Mouse (Mus musculus) naive thymus-derived CD4-positive, alpha-beta T cell, adult 2 months (primary cell): ENCODE measurements around the gene Nop58.
"Not testable (repeated sequence)": the region's sequence is repeated elsewhere in the genome, so short reads cannot be mapped to it uniquely, and the experiment has no call there.

Experiments used
- DNase-seq: peaks from one replicate; pipeline ENCODE4 v3.0.0-alpha.2; 2011; ENCODE audit warnings: low read depth

The Nop58 gene

DNA sequence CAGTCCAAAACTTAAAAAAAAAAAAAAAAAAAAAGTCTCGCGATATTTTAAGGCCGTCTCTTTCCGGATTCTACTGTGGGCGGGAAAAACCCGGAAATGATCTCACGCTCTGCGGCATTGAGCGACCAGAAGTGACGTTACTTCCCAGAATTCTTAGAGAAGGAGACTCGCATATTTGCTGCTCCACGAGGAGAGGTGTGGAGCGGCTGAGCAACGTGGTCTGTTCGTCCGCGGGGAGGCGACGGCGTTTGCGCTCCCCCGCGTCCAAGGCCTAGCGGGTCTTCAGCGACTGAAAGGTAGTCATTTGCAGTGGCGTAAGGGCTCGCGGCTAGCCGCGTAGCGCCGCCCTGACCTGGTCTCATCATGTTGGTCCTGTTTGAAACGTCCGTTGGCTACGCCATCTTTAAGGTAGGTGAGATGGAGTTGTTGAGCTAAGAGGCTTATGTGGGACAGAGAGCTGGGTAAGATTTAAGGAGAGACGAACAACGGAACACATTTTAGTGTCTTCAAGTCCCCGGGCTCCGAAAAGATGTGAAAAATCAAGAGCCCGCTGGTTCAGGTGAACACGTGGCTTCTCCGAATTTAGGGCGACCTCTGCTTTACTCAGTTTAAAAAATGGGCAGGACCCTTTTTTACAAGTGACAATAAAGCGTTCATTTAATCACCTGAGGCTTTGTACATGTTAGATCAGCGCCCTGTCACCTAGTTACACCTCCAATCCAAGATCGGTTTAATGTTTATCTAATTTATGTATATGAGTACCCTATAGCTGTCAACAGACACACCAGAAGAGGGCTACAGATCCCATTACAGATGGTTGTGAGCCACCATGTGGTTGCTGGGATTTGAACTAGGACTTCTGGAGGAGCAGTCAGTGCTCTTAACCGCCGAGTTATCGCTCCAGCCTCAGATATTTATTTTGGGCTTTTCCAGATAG lies at the start of gene Nop58:
Nop58 (plus strand) TSS at position 153 of the 937 bp plus-strand sequence.
- peak; percentile 95 for DNase-seq

DNA sequence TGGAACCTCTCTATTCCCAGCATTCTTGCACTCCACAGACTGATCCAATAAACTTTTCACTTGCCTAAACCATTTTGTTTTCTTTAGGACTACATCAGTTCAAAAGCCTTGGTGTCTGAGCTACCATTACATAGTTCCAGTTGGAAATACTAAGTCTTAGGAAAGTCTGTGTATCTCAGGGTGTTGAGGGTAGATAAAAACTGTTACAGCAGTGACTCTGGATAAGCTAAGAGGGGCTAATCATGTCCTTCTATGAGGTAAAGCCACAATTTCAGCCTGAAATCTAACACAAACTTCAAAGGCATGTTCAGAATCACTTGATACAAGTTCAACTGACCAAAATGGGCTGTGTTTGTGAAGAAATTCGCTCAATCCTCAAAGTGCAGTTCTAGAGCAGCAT lies 48.4 kb upstream of the Nop58 start:
- DNase-seq: no peak

DNA sequence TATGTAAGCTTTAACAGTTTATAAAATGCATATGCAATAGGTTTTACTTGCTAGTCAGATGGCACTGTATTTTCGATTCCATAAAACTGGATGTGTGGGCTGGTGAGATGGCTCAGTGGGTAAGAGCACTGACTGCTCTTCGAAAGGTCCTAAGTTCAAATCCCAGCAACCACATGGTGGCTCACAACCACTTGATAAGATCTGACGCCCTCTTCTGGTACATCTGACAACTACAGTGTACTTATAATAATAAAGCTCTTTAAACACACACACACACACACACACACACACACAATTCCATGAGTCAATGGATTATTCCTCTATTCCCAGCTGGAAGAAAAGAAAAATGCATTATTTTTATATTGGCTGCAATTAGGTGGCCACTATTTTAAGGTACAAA lies 46.4 kb upstream of the Nop58 start:
- no peak for DNase-seq

DNA sequence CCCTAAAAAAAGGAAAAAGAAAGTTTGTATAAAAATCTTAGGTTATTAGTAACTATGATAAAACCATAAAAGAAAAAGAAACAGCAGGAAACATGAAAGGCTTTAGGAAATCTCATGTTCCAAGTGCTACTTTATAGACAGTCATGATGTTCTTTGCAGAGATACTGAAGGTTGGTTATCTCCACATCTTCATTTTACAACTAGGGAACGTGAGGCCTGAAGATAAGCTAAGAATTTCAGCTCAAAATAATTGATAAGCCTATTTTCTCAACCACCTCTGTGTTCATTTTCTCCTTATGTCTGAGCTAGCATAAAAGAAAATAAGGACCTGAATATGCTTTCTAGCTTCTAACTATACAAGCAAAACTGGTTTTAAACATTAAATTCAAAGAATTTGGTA lies 42.3 kb upstream of the Nop58 start:
- DNase-seq: no peak

DNA sequence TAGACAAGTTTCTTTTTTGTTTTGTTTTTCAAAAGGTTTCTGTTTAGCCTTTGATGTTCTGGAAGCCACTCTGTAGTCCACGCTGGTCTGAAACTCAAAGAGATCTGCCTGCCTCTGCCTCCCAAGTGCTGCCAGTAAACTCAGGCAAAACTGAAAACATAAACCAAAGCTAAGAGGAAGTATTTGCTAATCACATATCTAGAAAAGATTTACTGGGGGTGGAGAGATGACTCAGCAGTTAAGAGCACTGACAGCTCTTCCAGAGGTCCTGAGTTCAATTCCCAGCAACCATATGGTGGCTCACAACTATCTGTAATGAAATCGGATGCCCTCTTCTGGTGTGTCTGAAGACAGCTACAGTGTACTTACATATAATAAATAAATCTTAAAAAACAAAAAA lies 38.3 kb upstream of the Nop58 start:
- DNase-seq: not testable (repeated sequence)

DNA sequence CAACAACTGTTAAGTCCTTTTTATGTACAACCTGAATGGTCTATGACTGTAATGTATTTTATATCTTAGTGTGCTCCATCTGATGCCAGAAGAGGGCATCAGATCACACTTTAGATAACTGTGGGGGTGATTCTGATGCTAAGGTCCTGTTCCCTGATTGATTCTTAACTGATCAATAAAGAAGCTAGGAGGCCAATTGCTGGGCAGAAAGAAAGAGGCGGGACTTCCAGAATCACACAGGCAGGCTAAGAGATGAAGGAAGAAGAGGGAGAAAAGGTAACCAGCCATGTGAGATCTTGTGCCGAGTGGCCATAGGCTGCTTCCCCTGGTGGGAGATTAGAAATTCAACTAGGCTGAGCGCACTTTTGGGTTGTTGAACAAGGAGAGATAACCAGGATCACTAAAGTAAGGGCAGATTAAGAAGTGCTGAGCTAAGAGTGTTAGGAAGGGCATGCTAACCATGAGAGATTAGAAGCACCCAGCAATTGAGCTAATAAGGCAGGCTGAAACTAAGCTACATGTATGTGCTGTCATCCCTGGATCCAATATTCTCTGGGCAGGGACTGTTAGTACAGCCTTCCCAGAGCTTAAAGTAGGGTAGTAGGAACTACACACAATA lies 33.5 kb upstream of the Nop58 start:
- no peak for DNase-seq

DNA sequence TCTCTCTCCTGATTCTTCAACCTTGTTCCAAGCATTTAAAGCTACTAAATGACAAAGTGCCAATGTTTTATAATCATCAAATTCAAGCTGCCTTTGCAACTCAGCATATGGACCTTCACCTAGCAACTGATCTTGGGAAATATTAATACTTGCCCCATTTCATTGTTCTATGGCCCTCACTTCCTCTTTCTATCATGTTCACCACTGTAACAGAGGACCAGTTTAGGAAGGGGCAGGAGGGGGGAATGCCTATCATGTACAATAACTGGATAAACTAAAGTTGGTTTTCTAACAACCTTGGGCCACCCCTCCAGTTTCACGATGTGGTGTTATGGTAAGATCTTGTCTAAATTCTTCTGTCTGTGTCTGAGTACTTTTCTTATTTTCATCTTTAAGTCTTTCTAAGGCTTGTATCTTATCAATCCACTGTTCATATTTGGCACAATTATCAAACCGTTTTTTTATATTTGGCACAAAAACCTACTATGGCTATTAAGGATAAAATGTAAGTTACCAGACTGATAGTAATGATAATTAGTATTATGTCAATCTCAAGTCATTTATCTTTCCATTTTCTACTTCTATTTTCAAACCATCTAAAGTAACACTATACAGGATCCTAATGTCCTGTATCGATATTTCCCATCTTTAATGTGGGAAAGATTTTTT lies 31.4 kb upstream of the Nop58 start:
- DNase-seq: no peak

DNA sequence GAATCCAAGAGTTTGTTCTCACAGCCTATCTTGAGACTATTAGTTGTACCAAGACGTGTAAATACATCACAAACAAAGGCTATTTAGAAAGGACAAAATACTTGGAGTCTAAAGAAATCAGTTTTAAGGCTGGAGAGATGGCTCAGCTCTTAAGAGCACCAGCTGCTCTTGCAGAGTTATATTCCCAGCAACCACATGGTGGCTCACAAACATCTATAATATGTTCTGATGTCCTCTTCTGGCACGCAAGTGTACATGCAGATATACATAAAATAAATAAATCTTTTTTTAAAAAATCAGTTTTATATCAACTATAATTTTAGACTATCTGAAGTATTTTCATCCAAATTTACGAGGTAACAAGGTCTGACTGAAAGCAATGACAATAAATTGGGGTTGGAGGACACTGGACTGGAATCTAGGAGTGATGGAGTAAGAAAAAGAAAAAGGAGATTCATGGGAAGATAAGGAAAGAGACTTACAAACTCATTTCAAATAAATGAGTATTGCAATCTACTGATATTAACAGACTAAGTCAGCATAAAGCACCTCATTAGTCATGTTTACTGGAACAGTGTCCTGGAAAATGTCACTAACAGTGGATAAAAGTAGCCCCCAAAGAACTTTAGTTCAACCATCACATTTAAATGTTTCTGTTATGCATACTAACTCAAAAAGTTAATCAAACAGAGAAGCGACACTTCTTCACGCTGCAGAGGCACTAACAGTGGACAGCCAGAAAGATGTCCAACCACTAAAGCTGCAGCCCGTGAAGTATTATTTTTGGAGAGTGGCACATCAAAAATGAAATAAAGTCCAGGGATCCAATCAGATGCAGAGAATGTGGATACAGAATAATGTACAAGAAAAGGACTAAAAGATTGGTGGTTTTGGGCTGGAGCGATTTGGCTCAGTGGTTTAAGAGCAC lies 28.3 kb upstream of the Nop58 start:
- DNase-seq: no peak

DNA sequence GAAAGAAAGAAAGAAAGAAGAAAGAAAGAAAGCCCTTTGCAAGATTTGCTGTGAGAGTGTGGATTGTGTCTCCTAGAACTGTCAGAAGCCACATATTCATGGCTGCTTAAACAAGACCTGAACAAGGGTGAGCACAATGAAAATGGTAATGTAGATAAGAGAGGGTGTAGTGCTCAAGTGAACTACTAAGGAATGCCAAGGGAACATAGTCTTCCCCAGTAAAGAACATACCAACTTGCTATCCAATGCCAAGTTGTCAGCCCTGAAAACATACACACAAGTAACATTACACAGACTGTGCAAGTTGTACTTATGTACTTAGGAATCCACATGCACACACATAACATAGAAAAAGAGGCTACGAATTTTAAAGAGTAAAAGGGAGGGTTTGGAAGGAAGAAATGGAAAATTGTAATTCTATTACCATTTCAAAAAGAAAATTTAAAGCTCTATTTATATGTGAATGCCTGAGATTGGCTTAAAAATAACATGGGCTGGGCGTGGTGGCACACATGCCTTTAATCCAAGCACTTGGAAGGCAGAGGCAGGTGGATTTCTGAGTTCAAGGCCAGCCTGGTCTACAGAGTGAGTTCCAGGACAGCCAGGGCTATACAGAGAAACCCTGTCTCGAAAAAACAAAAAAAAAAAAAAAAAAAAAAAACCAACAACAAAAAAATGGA lies 21.2 kb upstream of the Nop58 start:
- no peak for DNase-seq

DNA sequence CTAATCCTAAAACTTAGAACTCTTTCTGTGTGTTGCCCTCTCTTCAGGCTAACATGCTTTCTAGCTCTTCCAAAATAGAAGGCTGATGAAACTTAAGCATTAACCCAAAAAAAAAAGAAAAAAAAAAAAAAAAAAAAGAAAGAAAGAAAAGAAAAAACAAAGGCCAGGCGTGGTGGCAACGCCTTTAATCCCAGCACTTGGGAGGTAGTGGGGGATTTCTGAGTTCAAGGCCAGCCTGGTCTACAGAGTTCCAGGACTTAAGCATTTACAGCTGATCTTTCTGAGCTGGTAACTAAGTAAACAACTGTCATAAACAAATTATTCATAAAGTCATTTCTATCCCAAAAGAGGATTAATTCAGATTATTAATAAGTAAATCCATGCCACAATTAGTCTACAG lies 15.9 kb upstream of the Nop58 start:
- DNase-seq: no peak

DNA sequence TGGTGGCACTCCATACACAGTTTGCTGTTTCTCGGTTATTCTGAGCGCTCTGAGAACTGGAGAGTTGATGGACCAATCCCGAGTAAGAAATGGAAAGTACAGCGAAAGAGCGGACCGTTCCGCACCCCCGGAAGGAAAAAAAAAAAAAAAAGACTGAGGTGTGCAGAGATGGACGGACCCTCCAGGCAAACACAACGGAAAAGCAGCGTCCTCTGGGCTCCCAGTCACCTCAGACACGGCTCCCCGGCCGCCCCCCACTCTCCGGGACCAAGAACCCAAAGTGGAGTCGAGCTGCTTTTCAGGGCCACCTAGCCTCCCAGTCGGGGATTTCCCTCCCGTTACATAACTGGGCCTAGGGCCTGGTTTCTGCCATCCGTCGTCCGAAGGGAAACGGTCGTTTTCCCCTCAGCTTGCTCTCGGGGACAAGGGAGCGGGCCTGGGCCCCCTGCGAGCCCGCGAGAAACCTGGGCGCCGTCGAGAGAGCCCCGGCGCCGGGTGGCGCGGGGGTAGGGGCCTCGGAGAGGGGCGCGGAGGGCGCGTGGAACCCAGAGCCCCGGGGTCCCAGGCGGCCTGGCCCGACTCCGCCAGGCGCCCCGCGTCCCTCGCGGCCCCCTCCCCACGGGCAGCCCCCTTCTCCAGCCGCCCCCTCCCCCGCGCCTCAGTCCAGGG lies 14.7 kb upstream of the Nop58 start:
- DNase-seq: peak; percentile 67

DNA sequence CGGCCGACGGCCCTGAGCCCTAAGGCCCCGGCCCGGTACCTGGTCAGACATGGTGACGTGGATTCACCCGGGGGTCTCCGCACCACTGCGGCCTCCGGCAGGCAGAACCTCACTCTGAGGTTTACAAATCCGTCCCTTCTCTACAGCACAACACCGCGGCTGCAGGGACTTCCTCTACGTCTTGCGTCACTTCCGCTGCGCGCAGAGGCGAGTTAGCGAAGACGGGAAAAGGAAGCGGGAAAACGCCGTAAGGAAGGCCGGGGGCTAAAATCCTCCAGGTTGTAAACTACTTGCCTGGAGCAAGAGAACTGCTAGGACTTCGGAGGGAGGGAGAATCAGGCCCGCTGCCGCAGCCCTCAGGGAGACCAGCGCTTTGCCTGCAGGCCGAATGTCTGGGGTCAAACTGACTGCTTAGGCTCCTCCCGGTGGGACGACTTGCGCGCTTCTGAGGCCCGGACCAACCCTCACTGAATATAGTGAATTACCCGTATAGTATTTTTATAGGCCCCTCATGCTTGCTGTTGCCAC lies 14.1 kb upstream of the Nop58 start, which contains the start of gene Sumo1:
Sumo1 (minus strand) TSS at position 194 of the 528 bp plus-strand sequence.
- DNase-seq: peak; percentile 88

DNA sequence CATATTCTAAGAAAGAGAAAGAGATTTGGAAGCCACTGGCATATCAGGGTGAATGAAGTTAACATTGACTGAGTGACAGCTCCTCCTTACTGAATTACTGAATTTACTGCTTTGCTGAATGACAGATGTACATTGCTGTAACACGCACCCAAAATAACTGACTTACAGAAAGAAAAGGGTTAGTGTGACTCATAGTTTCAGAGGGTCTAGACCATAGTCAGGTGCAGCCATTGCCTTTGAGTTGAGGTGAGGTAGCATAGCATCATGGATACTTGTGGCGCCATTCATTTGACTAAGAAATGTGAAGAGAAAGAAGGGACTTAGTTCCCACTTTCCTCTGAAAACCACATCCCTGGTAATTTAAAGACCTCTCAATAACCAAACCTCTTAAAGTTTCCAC lies 11.1 kb upstream of the Nop58 start:
- no peak for DNase-seq

DNA sequence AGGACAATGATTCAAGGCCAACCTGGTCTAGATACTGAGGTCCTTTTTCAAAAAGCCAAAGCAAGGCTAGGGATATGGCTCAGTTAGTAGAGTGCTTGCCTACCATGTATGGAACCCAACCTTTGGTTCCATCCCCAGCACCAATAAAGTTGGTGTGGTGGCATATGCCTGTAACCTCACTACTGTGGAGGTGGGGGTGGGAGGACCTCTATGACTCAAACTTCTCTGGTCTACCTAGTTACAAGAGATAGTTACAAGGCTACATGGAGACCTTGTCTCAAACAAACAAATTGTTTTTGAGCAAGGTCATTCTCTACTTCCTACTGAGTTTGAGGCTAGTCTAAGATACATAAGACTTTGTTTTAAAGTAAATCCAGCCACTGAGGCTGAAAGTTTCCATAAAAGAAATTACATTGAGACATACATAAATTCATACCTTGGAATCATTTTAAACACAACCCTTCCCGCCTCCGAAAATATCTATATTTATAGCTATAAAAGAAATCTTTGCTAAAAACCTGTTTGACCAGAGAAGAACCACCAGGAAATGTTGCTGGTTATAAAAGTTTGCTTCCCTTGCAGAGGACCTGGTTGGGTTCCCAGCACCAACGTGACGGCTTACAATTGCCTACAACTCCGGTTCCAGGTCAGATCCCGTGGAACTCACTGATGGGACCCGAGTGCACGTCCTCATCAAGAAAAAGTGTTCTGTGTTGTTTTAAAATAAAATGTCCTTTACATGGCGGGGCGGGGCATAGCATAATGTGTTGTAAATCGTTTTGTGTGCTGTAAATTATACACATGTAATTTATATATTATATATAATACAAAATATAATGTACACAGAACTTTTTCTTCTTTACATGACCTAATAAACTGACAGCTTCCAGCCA lies 599 bp upstream of the Nop58 start:
- DNase-seq: peak; percentile 40

DNA sequence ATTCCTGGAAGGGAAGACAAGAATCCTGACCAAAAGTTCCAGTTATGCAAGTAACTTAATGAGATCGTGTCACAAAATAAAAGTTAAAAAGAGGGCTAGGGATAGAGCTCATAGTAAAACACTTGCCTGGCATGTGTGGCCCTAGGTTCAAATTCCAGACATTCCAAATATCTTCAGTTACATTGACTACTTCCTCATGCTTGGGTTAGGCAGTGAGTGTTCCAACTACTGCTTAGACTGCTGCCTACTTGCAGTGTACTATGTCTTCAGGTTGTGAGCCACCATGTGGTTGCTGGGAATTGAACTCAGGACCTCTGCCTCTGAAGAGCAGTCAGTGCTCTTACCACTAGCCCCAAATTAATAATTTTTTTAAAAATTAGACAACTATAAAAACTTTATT lies 2.7 kb downstream of the Nop58 start:
- no peak for DNase-seq

DNA sequence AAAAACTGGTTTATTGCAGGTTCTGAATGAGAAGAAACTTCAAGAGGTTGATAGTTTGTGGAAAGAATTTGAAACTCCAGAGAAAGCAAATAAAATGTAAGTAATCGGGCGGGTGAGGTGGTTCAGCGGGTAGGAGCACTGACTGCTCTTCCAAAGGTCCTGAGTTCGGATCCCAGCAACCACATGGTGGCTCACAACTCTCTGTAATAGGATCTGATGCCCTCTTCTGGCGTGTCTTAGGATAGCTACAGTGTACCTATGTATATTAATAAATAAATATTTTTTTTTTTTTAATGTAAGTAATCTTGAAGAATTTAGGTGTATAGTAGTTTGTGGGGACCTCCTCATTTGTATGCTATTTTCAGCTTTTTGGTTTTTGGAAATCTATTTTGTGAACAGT lies 5.7 kb downstream of the Nop58 start:
- DNase-seq: no peak

DNA sequence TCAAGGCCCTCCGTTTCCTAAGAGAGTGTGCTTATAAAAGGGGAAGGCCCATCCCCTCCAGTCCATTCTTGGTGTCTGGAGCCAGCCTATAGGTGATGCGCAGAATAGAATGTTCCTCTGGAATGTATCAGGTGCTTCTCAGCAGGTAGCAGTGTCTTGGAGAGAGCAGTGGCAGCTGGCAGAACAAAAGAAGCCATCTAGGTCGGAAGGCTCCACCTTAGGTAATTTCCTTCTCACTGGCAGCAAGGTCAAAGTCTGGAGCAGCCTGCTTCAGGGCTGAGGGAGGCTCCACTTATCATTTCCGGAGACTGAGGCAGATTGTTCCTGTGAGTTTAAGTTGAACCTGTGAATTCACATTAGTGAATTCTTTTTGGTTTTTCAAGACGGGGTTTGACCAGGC lies 13.0 kb downstream of the Nop58 start:
- no peak for DNase-seq

DNA sequence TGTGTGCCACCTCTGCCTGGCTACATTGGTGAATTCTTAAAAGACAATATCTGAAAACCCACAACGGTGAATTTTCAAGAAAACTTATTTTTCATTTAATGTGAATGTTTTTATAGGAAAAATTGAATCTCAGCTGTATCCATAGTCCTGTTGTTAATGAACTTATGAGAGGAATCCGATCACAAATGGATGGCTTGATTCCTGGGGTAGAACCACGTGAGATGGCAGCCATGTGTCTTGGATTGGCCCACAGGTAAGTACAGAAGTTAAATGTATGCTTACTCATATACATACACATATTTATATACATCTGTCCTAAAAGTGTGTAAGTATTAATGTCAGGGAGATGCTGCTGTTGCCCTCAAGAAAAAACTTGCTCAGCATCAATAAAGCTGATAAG lies 13.4 kb downstream of the Nop58 start:
- DNase-seq: no peak

DNA sequence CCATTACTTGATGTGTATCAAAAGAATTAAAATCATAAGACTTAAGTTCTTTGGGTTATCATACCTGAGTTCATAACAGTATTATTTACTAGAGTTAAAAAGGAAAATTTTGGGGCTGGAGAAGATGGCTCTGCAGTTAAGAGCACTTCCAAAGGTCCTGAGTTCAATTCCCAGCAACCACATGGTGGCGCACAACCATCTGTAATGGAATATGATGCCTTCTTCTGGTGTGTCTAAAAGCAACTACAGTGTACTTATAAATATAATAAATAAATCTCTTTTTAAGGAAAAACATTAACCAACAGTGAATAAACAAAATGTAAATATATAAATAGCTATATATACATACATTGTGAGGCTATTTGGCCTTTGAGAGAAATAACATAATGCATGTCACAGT lies 17.0 kb downstream of the Nop58 start:
- DNase-seq: no peak
